ENCODE assay signal across 8 mouse cellular contexts in genomic region chr11:43412771-43413451, GRCm38 (mm10). TPM values are rescaled to one million over a fixed set of nuclear protein-coding genes. Genes with fewer than 3 reads are reported as not detected.
A peak's percentile ranks its signal among the peaks of the same experiment; 100 is the strongest.
DNase-seq lines count a peak whose midpoint lies in the region; ATAC-seq lines count a peak whose summit lies in the region.

No protein-coding gene starts in this region.

- 26% methylated on average over 14 of the region's 14 CpGs for WGBS in kidney, embryonic 15.5 days
- 24% methylated on average over 14 of the region's 14 CpGs for WGBS in midbrain, embryonic 16.5 days

- H3K27me3 ChIP-seq in kidney, embryonic 15.5 days = no peaks in the 10 kb centered on the region
- H3K27me3 ChIP-seq in midbrain, embryonic 16.5 days (ENCODE audit: control insufficient read depth, insufficient read depth, low read depth, low read length) = no peaks in the 10 kb centered on the region

- no peak overlapping the region for H3K4me3 ChIP-seq in kidney, embryonic 15.5 days (replicated peaks)
- H3K4me3 ChIP-seq in midbrain, embryonic 16.5 days (ENCODE audit: low read depth, low read length) = no peak overlapping the region

- no peak overlapping the region for H3K27ac ChIP-seq in kidney, embryonic 15.5 days
- no peak overlapping the region for H3K27ac ChIP-seq in midbrain, embryonic 16.5 days (ENCODE audit: low read length)

- H3K4me2 ChIP-seq in kidney, embryonic 15.5 days = no peak overlapping the region
- peak overlapping the region; percentile 25; the same call in 1 of the 2 replicates for H3K4me2 ChIP-seq in midbrain, embryonic 16.5 days (ENCODE audit: low read length)

- peak; percentile 43 for DNase-seq in kidney, adult 11 months
- DNase-seq in cerebellum, adult 18-20 months = peak; percentile 78 to 84
- peak; percentile 42 for DNase-seq in hindlimb bud, embryonic 11.5 days (ENCODE audit: extremely low spot score, low read depth, low spot score)
- peak; percentile 75 to 80 for DNase-seq in left cerebral cortex, postnatal 36 days (ENCODE audit: low spot score in 2 of 2)
- peak; percentile 32 to 78 for DNase-seq in spleen, adult 18-20 months

- intact Hi-C loops in left cerebral cortex, postnatal 36 days (cut with DNase I) = loop anchor here (2.0 kb wide), 1 partner anchor 64 kb away; no protein-coding TSS in a partner anchor

- no peaks in the 10 kb centered on the region for H3K4me1 ChIP-seq in kidney, embryonic 15.5 days
- no peaks in the 10 kb centered on the region for H3K4me1 ChIP-seq in midbrain, embryonic 16.5 days (ENCODE audit: control insufficient read depth, insufficient read depth, low read length)

- H3K9me3 ChIP-seq in kidney, embryonic 15.5 days (replicated peaks) = no peaks in the 10 kb centered on the region
- no peaks in the 10 kb centered on the region for H3K9me3 ChIP-seq in midbrain, embryonic 16.5 days (replicated peaks; ENCODE audit: control insufficient read depth, low read length, poor library complexity, severe bottlenecking)

- ATAC-seq in kidney, embryonic 15.5 days (replicated peaks; ENCODE audit: low FRiP score) = no peak
- peak; percentile 81 for ATAC-seq in frontal cortex, adult (ENCODE audit: low TSS enrichment)
- peak; percentile 68 for ATAC-seq in midbrain, embryonic 16.5 days

- H3K36me3 ChIP-seq in kidney, embryonic 15.5 days = no peaks in the 10 kb centered on the region
- H3K36me3 ChIP-seq in midbrain, embryonic 16.5 days (ENCODE audit: control insufficient read depth, insufficient read depth, low read length) = no peaks in the 10 kb centered on the region

- no peak overlapping the region for H3K9ac ChIP-seq in kidney, embryonic 15.5 days
- H3K9ac ChIP-seq in midbrain, embryonic 16.5 days (ENCODE audit: low read depth, low read length) = no peak overlapping the region

RNA-seq across cellular contexts. Expression of gene Pttg1, which starts 13.1 kb away (rescaled TPM):
- 100 and 113 TPM in 2 replicates for polyA plus RNA-seq in kidney, embryonic 15.5 days (2015; fragmentation: Nextera tagmentation; extraction: Ambion mirVana)
- total RNA-seq in left cerebral cortex, postnatal 36 days (2021) = 10 to 100 TPM; 21.7 to 26.7 TPM
- polyA plus RNA-seq in midbrain, embryonic 16.5 days (2015; fragmentation: Nextera tagmentation; extraction: Ambion mirVana) = 49.1 and 53.2 TPM in 2 replicates

RNA-seq across cellular contexts. Expression of gene Slu7, which starts 20.6 kb away (rescaled TPM):
- polyA plus RNA-seq in kidney, embryonic 15.5 days (2015; fragmentation: Nextera tagmentation; extraction: Ambion mirVana) = 59.6 and 61.8 TPM in 2 replicates
- 10 to 100 TPM; 54.5 to 55.6 TPM for total RNA-seq in left cerebral cortex, postnatal 36 days (2021)
- 62.6 and 65.3 TPM in 2 replicates for polyA plus RNA-seq in midbrain, embryonic 16.5 days (2015; fragmentation: Nextera tagmentation; extraction: Ambion mirVana)
